Mouse (Mus musculus): Measurements from ENCODE around the gene Palld. TPM values are rescaled to one million over a fixed set of nuclear protein-coding genes. Genes with fewer than 3 reads are reported as not detected.

Palld gene
- polyA plus RNA-seq, 1 experiment from 2014 or later = 83.1 TPM

- Histone ChIP-seq H3K4me3 (replicated peaks; ENCODE audit: low read length) (no peak overlapping the region), H3K9me3 (replicated peaks; ENCODE audit: control insufficient read depth, low read length) (no peaks in the 10 kb centered on the region), H3K9ac (ENCODE audit: low read length) (no peak overlapping the region), H3K4me1 (ENCODE audit: control insufficient read depth, insufficient read depth, low read length) (no peaks in the 10 kb centered on the region), H3K4me2 (ENCODE audit: low read depth, low read length) (0 out of 2 replicates have a peak overlapping the region, but pooled peaks have one; percentile 5), H3K27ac (ENCODE audit: low read length) (no peak overlapping the region; the same call in 1 of the 2 replicates), H3K27me3 (ENCODE audit: control insufficient read depth, insufficient read depth, low read length) (no peaks in the 10 kb centered on the region), H3K36me3 (ENCODE audit: control insufficient read depth, insufficient read depth, low read length) (no peaks in the 10 kb centered on the region)
- 49% methylated on average over 4 of the region's 4 CpGs for WGBS
- ATAC-seq (ENCODE audit: insufficient read depth, low FRiP score) = no peak
These were observed 57.9 kb downstream of the Palld start for GRCm38 (mm10) chr8:61844575-61844974.

- Histone ChIP-seq H3K9me3 (replicated peaks; ENCODE audit: control insufficient read depth, low read length) (no peaks in the 10 kb centered on the region), H3K4me3 (replicated peaks; ENCODE audit: low read length) (no peak overlapping the region), H3K36me3 (ENCODE audit: control insufficient read depth, insufficient read depth, low read length) (no peaks in the 10 kb centered on the region), H3K27me3 (ENCODE audit: control insufficient read depth, insufficient read depth, low read length) (no peaks in the 10 kb centered on the region), H3K9ac (ENCODE audit: low read length) (no peak overlapping the region), H3K4me2 (ENCODE audit: low read depth, low read length) (no peak overlapping the region), H3K4me1 (ENCODE audit: control insufficient read depth, insufficient read depth, low read length) (no peaks in the 10 kb centered on the region), H3K27ac (ENCODE audit: low read length) (no peak overlapping the region)
- ATAC-seq (ENCODE audit: insufficient read depth, low FRiP score) = no peak
- 79% methylated on average over 8 of the region's 8 CpGs for WGBS
These were observed 58.7 kb downstream of the Palld start for GRCm38 (mm10) chr8:61843776-61844175.

- Histone ChIP-seq H3K4me2 (ENCODE audit: low read depth, low read length) (no peak overlapping the region), H3K9me3 (replicated peaks; ENCODE audit: control insufficient read depth, low read length) (no peaks in the 10 kb centered on the region), H3K4me3 (replicated peaks; ENCODE audit: low read length) (no peak overlapping the region), H3K36me3 (ENCODE audit: control insufficient read depth, insufficient read depth, low read length) (no peaks in the 10 kb centered on the region), H3K9ac (ENCODE audit: low read length) (no peak overlapping the region), H3K27me3 (ENCODE audit: control insufficient read depth, insufficient read depth, low read length) (no peaks in the 10 kb centered on the region), H3K4me1 (ENCODE audit: control insufficient read depth, insufficient read depth, low read length) (no peaks in the 10 kb centered on the region), H3K27ac (ENCODE audit: low read length) (no peak overlapping the region)
- ATAC-seq (ENCODE audit: insufficient read depth, low FRiP score) = no peak
- WGBS = 90% methylated on average over 3 of the region's 3 CpGs
These were observed 69.3 kb downstream of the Palld start for GRCm38 (mm10) chr8:61833211-61833610.

- ATAC-seq (ENCODE audit: insufficient read depth, low FRiP score) = no peak
- no peak overlapping the region for H3K4me2 ChIP-seq (ENCODE audit: low read depth, low read length)
- no peaks in the 10 kb centered on the region for H3K27me3 ChIP-seq (ENCODE audit: control insufficient read depth, insufficient read depth, low read length)
- H3K36me3 ChIP-seq (ENCODE audit: control insufficient read depth, insufficient read depth, low read length) = no peaks in the 10 kb centered on the region
- no peaks in the 10 kb centered on the region for H3K4me1 ChIP-seq (ENCODE audit: control insufficient read depth, insufficient read depth, low read length)
- WGBS = 66% methylated on average over 4 of the region's 4 CpGs
- no peak overlapping the region for H3K27ac ChIP-seq (ENCODE audit: low read length)
- no peaks in the 10 kb centered on the region for H3K9me3 ChIP-seq (replicated peaks; ENCODE audit: control insufficient read depth, low read length)
- no peak overlapping the region for H3K9ac ChIP-seq (ENCODE audit: low read length)
- H3K4me3 ChIP-seq (replicated peaks; ENCODE audit: low read length) = no peak overlapping the region
These were observed 70.5 kb downstream of the Palld start for GRCm38 (mm10) chr8:61831944-61832343.

- no peaks in the 10 kb centered on the region for H3K4me1 ChIP-seq (ENCODE audit: control insufficient read depth, insufficient read depth, low read length)
- ATAC-seq (ENCODE audit: insufficient read depth, low FRiP score) = no peak
- H3K4me2 ChIP-seq (ENCODE audit: low read depth, low read length) = no peak overlapping the region
- H3K9ac ChIP-seq (ENCODE audit: low read length) = no peak overlapping the region
- 32% methylated on average over 6 of the region's 6 CpGs for WGBS
- H3K9me3 ChIP-seq (replicated peaks; ENCODE audit: control insufficient read depth, low read length) = no peaks in the 10 kb centered on the region
- H3K27ac ChIP-seq (ENCODE audit: low read length) = no peak overlapping the region
- no peaks in the 10 kb centered on the region for H3K36me3 ChIP-seq (ENCODE audit: control insufficient read depth, insufficient read depth, low read length)
- H3K27me3 ChIP-seq (ENCODE audit: control insufficient read depth, insufficient read depth, low read length) = no peaks in the 10 kb centered on the region
- H3K4me3 ChIP-seq (replicated peaks; ENCODE audit: low read length) = no peak overlapping the region
These were observed 71.7 kb downstream of the Palld start for GRCm38 (mm10) chr8:61830821-61831220.

GRCm38 (mm10) chr8:61824563-61824962 lies 77.9 kb downstream of the Palld start:
- Histone ChIP-seq H3K9me3 (replicated peaks; ENCODE audit: control insufficient read depth, low read length) (no peaks in the 10 kb centered on the region), H3K4me3 (replicated peaks; ENCODE audit: low read length) (no peak overlapping the region), H3K4me1 (ENCODE audit: control insufficient read depth, insufficient read depth, low read length) (peaks cover 3% of the 10 kb centered on the region; the same call in 1 of the 2 replicates), H3K36me3 (ENCODE audit: control insufficient read depth, insufficient read depth, low read length) (no peaks in the 10 kb centered on the region), H3K27me3 (ENCODE audit: control insufficient read depth, insufficient read depth, low read length) (no peaks in the 10 kb centered on the region), H3K9ac (ENCODE audit: low read length) (no peak overlapping the region), H3K4me2 (ENCODE audit: low read depth, low read length) (peak overlapping the region; percentile 11; the same call in 1 of the 2 replicates), H3K27ac (ENCODE audit: low read length) (no peak overlapping the region)
- 50% methylated on average over 3 of the region's 3 CpGs for WGBS
- ATAC-seq (ENCODE audit: insufficient read depth, low FRiP score) = peak; percentile 62; the same call in 1 of the 2 replicates

GRCm38 (mm10) chr8:61823157-61823556 lies 79.3 kb downstream of the Palld start:
- no peak for ATAC-seq (ENCODE audit: insufficient read depth, low FRiP score)
- H3K36me3 ChIP-seq (ENCODE audit: control insufficient read depth, insufficient read depth, low read length) = no peaks in the 10 kb centered on the region
- no peak overlapping the region for H3K4me2 ChIP-seq (ENCODE audit: low read depth, low read length)
- peaks cover 3% of the 10 kb centered on the region; the same call in 1 of the 2 replicates for H3K4me1 ChIP-seq (ENCODE audit: control insufficient read depth, insufficient read depth, low read length)
- WGBS = 37% methylated on average over 5 of the region's 5 CpGs
- H3K9ac ChIP-seq (ENCODE audit: low read length) = no peak overlapping the region
- H3K27ac ChIP-seq (ENCODE audit: low read length) = no peak overlapping the region
- no peaks in the 10 kb centered on the region for H3K9me3 ChIP-seq (replicated peaks; ENCODE audit: control insufficient read depth, low read length)
- no peak overlapping the region for H3K4me3 ChIP-seq (replicated peaks; ENCODE audit: low read length)
- H3K27me3 ChIP-seq (ENCODE audit: control insufficient read depth, insufficient read depth, low read length) = no peaks in the 10 kb centered on the region

GRCm38 (mm10) chr8:61803764-61804163 lies 98.7 kb downstream of the Palld start:
- 87% methylated on average over 2 of the region's 2 CpGs for WGBS

GRCm38 (mm10) chr8:61802840-61803239 lies 99.7 kb downstream of the Palld start:
- Histone ChIP-seq H3K4me1 (ENCODE audit: control insufficient read depth, insufficient read depth, low read length) (no peaks in the 10 kb centered on the region), H3K27ac (ENCODE audit: low read length) (no peak overlapping the region), H3K9me3 (replicated peaks; ENCODE audit: control insufficient read depth, low read length) (no peaks in the 10 kb centered on the region), H3K36me3 (ENCODE audit: control insufficient read depth, insufficient read depth, low read length) (no peaks in the 10 kb centered on the region), H3K4me2 (ENCODE audit: low read depth, low read length) (no peak overlapping the region), H3K4me3 (replicated peaks; ENCODE audit: low read length) (no peak overlapping the region), H3K27me3 (ENCODE audit: control insufficient read depth, insufficient read depth, low read length) (no peaks in the 10 kb centered on the region), H3K9ac (ENCODE audit: low read length) (no peak overlapping the region)
- 77% methylated on average over 2 of the region's 2 CpGs for WGBS
- ATAC-seq (ENCODE audit: insufficient read depth, low FRiP score) = peak; percentile 21; the same call in 1 of the 2 replicates

More at GRCm38 (mm10) chr8:61803764-61804163, 98.7 kb downstream of the Palld start:
- Histone ChIP-seq H3K4me1 (ENCODE audit: control insufficient read depth, insufficient read depth, low read length) (no peaks in the 10 kb centered on the region), H3K9ac (ENCODE audit: low read length) (no peak overlapping the region), H3K27ac (ENCODE audit: low read length) (no peak overlapping the region), H3K4me3 (replicated peaks; ENCODE audit: low read length) (no peak overlapping the region), H3K27me3 (ENCODE audit: control insufficient read depth, insufficient read depth, low read length) (no peaks in the 10 kb centered on the region), H3K36me3 (ENCODE audit: control insufficient read depth, insufficient read depth, low read length) (no peaks in the 10 kb centered on the region), H3K4me2 (ENCODE audit: low read depth, low read length) (no peak overlapping the region), H3K9me3 (replicated peaks; ENCODE audit: control insufficient read depth, low read length) (no peaks in the 10 kb centered on the region)
- no peak for ATAC-seq (ENCODE audit: insufficient read depth, low FRiP score)

All from stomach, embryonic 16.5 days (tissue).